Mouse (Mus musculus): ENCODE data around the gene Zfp346. TPM values are rescaled to one million over a fixed set of nuclear protein-coding genes. Genes with fewer than 3 reads are reported as not detected.
A peak's percentile ranks its signal among the peaks of the same experiment; 100 is the strongest.

Gene Zfp346
- total RNA-seq, 2 experiments from 2014 or later: 39.0 to 47.3 TPM

- intact Hi-C loops (cut with DNase I): no loop called here
Measured at GRCm38 (mm10) chr13:55182173-55182894, 77.2 kb downstream of the Zfp346 start.

DNA sequence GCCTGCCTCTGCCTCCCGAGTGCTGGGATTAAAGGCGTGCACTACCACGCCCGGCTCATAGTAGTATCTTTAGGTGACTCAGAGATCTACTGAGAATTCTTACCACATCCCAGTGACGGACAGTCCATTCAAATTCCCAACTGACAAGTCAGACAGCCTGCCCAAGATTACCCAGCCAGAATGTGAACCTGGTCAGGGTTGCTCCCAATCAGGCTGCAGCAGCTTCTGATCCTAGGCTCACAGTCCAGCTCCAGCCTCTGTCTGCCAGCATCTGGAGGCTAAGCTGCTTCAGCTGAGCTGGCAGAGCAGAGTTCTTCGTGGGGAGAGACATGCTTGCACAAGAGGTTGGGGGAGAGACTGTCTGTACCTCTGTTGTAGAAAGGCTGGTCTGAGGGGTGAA, 78.3 kb downstream of the Zfp346 start:
- intact Hi-C loops (cut with DNase I): no loop called here
- DNase-seq (ENCODE audit: low spot score in 2 of 2): no peak

More at GRCm38 (mm10) chr13:55182173-55182894, 77.2 kb downstream of the Zfp346 start:
- DNase-seq (ENCODE audit: low spot score in 2 of 2): peak; percentile 65 to 70

Other genes with a start within 250 kb of the Zfp346 start
- gene Unc5a, start 155.9 kb upstream of the Zfp346 start, total RNA-seq (2021): 100 to 1,000 TPM in 1 of 2 experiments, 10 to 100 TPM in 1; 96.3 to 101 TPM
- 1 to 10 TPM; 1.1 to 1.7 TPM for gene Hk3, start 83.9 kb upstream of the Zfp346 start, total RNA-seq (2021)
- gene Uimc1, start 5.0 kb upstream of the Zfp346 start, total RNA-seq (2021): 10 to 100 TPM; 16.6 to 22.2 TPM
- not detected for gene Gm17617, start 28.2 kb downstream of the Zfp346 start, total RNA-seq (2021)
- under 1 TPM; 0.18 to 0.30 TPM for gene Fgfr4, start 47.3 kb downstream of the Zfp346 start, total RNA-seq (2021)
- gene Nsd1, start 104.5 kb downstream of the Zfp346 start, total RNA-seq (2021): 100 to 1,000 TPM; 105 to 134 TPM
- 100 to 1,000 TPM; 159 to 185 TPM for gene Prelid1, start 215.2 kb downstream of the Zfp346 start, total RNA-seq (2021)
- 10 to 100 TPM; 80.9 to 86.8 TPM for gene Rab24, start 216.6 kb downstream of the Zfp346 start, total RNA-seq (2021)
- gene Mxd3, start 224.5 kb downstream of the Zfp346 start, total RNA-seq (2021): 1 to 10 TPM; 1.4 to 2.5 TPM

Data from left cerebral cortex, postnatal 36 days (tissue).